17 mouse cellular contexts compared by ENCODE assay signal in the genomic region with DNA sequence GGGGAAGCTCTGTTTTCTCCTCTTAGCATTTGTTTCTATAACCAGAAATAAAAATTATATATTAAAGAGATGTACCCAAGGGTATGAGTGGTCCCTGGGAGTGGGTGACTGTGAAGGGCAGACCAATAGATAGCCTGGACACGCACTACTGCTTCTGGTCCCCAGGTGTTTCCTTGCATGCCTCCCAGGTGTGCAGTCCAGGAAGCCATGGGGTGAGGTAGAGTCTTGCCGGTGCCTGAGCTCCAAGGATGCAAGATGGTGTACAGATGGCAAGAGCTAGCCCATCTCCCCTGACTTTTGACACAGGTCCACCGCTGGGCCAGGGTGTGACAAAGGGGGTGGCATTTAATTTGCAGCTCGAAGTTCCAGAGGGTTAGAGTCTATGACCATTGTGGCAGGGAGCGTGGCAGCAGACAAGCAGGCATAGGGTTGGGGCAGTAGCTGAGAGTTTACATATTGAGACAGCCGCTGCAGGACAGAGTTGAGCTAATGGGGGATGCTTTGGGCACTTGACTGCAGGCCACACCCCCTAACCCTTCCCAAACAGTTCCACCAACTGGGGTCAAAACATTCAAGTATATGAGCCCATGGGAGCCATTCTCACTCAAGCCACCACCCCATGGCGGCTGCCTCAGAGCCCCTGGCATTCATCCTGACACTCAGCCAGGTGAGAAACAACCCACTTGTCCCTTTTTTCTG.
"Had no signal": no experiment of that assay in that cellular context is flagged by ENCODE, and none has a peak within 500 bp of the region (broad histone marks: within the 10 kb centered on the region; RNA-seq: fewer than 3 reads in every experiment).

No protein-coding gene starts in this region.

- H3K9ac ChIP-seq: lung, embryonic 14.5 days; midbrain, embryonic 12.5 days; neural tube, embryonic 15.5 days had no signal

- H3K4me3 ChIP-seq: midbrain, embryonic 10.5 days; midbrain, embryonic 12.5 days; neural tube, embryonic 15.5 days had no signal

- H3K27me3 ChIP-seq: midbrain, embryonic 12.5 days; neural tube, embryonic 13.5 days; neural tube, embryonic 15.5 days had no signal

- H3K9me3 ChIP-seq: midbrain, embryonic 10.5 days; midbrain, embryonic 12.5 days; neural tube, embryonic 13.5 days; neural tube, embryonic 15.5 days had no signal

- ATAC-seq: midbrain, embryonic 16.5 days had no signal

- H3K4me2 ChIP-seq: lung, embryonic 14.5 days; midbrain, embryonic 12.5 days; neural tube, embryonic 15.5 days had no signal

- DNase-seq: lung, adult 18-20 months; lung, embryonic 14.5 days; lung, postnatal 10 days; midbrain, embryonic 14.5 days; retina, postnatal 1 day; right cerebral cortex, adult 18-20 months; right cerebral cortex, postnatal 25 days; right cerebral cortex, postnatal 4 days; spleen, adult 18-20 months; thymus, adult 2 months; thymus, postnatal 25 days; thymus, postnatal 4 days had no signal
